Mouse (Mus musculus) stomach, embryonic 16.5 days (tissue): ENCODE measurements around the gene Srgap1. TPM values are rescaled to one million over a fixed set of nuclear protein-coding genes. Genes with fewer than 3 reads are reported as not detected.
A peak's percentile ranks its signal among the peaks of the same experiment; 100 is the strongest.

Experiments
- ATAC-seq: fragments of 200-750 bp; cut with Nextera tagmentation; 2 replicates; pipeline ENCODE4 v1.8.0; 2017; ENCODE audit warnings: moderate number of reproducible peaks, moderate TSS enrichment; ENCODE audit not compliant: insufficient read depth, low FRiP score
- H3K27ac ChIP-seq: fragments of 300-500 bp; sonication (generic); 2 replicates; pipeline ENCODE4 v1.5.1; 2014; ENCODE audit warnings: low read length
- H3K27me3 ChIP-seq: fragments of 300-500 bp; sonication (generic); 2 replicates; pipeline ENCODE4 v1.6.1; 2014; ENCODE audit warnings: low read length, control low read depth, mixed read lengths; ENCODE audit not compliant: control insufficient read depth, insufficient read depth
- H3K36me3 ChIP-seq: fragments of 300-500 bp; sonication (generic); 2 replicates; pipeline ENCODE4 v1.6.1; 2014; ENCODE audit warnings: low read length; ENCODE audit not compliant: control insufficient read depth, insufficient read depth
- H3K4me1 ChIP-seq: fragments of 300-500 bp; sonication (generic); 2 replicates; pipeline ENCODE4 v1.6.1; 2014; ENCODE audit warnings: low read length, control low read depth, mixed read lengths; ENCODE audit not compliant: control insufficient read depth, insufficient read depth
- H3K4me2 ChIP-seq: fragments of 300-500 bp; sonication (generic); 2 replicates; pipeline ENCODE4 v1.6.1; 2014; ENCODE audit warnings: low read depth, low read length, mixed read lengths
- H3K4me3 ChIP-seq: fragments of 300-500 bp; sonication (generic); replicated peaks from 2 replicates; pipeline ENCODE4 v1.5.1; 2014; ENCODE audit warnings: mild to moderate bottlenecking, low read length
- H3K9ac ChIP-seq: fragments of 300-500 bp; sonication (generic); 2 replicates; pipeline ENCODE4 v1.6.1; 2014; ENCODE audit warnings: low read length
- H3K9me3 ChIP-seq: fragments of 300-500 bp; sonication (generic); replicated peaks from 2 replicates; pipeline ENCODE4 v1.6.1; 2016; ENCODE audit warnings: low read length, control low read depth; ENCODE audit not compliant: control insufficient read depth
- WGBS: fragments of 180-500 bp; shearing (Covaris S2); extraction: QIAGEN DNeasy Blood & Tissue Kit; methylation state at CpG from one replicate; pipeline ENCODE4 v1.1.7; 2014; 5-methylcytosine and 5-hydroxymethylcytosine counted together
- polyA plus RNA-seq: library from polyadenylated mRNA; unstranded; fragments of >200 nt; fragmentation: Nextera tagmentation; extraction: Ambion mirVana; gene quantifications from 2 replicates; pipeline ENCODE4 v1.2.1, GENCODE M21; 2015

Gene Srgap1
- polyA plus RNA-seq, 1 experiment from 2014 or later: 5.6 TPM

DNA sequence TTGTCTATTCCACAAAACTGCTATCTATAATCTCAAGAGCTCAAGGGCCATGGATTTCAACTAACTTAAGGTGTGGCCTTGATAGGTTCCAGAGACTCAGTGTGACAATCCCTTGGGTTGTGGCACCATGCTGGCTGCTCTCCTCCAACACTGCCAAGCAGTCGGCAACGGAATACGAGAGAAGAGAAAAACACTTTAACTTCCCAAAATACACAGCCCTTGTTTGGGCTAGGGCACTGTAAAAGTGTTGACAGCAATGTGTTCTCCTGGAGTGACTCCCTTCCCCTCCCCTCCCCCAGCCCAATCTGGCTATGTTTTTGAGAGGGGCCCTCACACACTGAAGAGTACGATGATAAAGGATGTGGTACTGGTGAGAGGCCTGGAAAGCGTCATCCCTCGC is 21.9 kb downstream of the Srgap1 start:
- peaks cover 8% of the 10 kb centered on the region; the same call in 1 of the 2 replicates for H3K9me3 ChIP-seq
- no peak overlapping the region for H3K9ac ChIP-seq
- WGBS: 77% methylated on average over 6 of the region's 6 CpGs
- ATAC-seq: no peak
- H3K4me1 ChIP-seq: 0 out of 2 replicates have a peak, but pooled peaks cover 4% of the 10 kb centered on the region
- H3K4me3 ChIP-seq: no peak overlapping the region
- H3K4me2 ChIP-seq: no peak overlapping the region
- peaks cover 4% of the 10 kb centered on the region for H3K36me3 ChIP-seq
- H3K27me3 ChIP-seq: no peaks in the 10 kb centered on the region
- no peak overlapping the region for H3K27ac ChIP-seq

DNA sequence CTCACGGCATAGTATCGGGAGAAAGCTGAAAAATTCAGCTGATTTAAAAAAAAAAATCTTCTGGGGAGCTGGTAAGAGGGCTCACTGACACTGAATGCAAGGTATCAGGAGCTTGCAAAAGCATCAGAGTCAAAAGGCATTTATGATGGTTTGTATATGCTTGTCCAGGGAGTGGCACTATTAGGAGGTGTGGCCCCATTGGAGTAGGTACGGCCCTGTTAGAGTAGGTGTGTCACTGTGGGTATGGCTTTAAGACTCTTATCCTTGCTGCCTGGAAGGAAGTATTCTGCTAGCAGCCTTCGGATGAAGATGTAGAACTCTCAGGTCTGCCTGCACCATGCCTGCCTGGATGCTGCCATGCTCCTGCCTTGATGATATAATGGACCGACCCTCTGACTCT is 26.2 kb downstream of the Srgap1 start:
- Histone ChIP-seq H3K9me3 (peaks cover 8% of the 10 kb centered on the region; the same call in 1 of the 2 replicates), H3K9ac (no peak overlapping the region), H3K36me3 (peaks cover 4% of the 10 kb centered on the region), H3K4me1 (peaks cover 27% of the 10 kb centered on the region), H3K27me3 (no peaks in the 10 kb centered on the region), H3K4me2 (no peak overlapping the region), H3K27ac (no peak overlapping the region), H3K4me3 (no peak overlapping the region)
- no peak for ATAC-seq
- WGBS: 82% methylated on average over 5 of the region's 5 CpGs

DNA sequence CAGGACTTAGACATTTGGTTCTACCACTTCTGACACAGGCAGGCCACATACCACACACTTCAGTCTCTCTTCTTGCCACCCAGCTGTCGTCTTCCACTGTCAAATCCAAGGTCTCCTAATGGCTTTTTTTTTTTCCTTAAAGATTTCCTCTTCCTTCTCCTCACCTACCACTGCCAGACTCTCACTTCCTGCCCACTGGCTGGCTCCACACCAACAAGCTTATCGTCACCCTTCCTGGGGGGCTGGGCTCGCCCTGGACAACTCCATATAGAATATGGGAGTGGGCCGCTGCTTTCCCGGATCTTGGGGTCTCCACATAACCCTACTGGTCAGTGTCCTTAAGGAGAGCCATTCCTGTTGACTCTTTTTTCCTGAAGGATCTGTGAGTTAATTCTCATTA is 26.9 kb downstream of the Srgap1 start:
- H3K4me1 ChIP-seq: peaks cover 27% of the 10 kb centered on the region
- peaks cover 4% of the 10 kb centered on the region for H3K36me3 ChIP-seq
- ATAC-seq: no peak
- no peak overlapping the region for H3K4me2 ChIP-seq
- no peak overlapping the region for H3K9ac ChIP-seq
- 71% methylated on average over 5 of the region's 5 CpGs for WGBS
- H3K27me3 ChIP-seq: no peaks in the 10 kb centered on the region
- H3K27ac ChIP-seq: no peak overlapping the region
- H3K4me3 ChIP-seq: no peak overlapping the region
- peaks cover 8% of the 10 kb centered on the region; the same call in 1 of the 2 replicates for H3K9me3 ChIP-seq

DNA sequence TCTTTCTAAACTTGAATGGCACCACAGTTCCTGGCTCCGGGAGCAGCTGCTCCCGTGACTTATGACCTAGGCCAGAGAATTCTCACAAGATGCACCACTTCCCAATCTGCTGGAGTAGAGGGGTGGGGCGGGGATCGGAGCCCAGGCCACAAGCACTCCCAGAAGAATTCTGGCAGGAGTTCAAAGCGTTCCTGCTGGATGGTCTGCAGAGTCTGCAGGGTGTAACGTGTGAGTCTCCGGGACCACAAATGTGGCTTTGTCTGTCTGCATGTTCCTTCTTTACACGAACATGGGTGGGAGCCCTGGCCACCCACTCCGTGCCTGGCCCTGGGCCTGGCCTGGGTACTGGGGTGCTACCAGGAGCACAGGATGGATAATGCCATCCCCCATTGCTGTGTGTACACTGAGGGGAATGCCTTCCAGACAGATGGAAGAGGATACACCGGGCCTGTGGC is 28.5 kb downstream of the Srgap1 start:
- 27% methylated on average over 10 of the region's 10 CpGs for WGBS
- Histone ChIP-seq H3K27ac (no peak overlapping the region), H3K4me3 (no peak overlapping the region), H3K4me2 (peak overlapping the region; percentile 2; the same call in 1 of the 2 replicates), H3K36me3 (no peaks in the 10 kb centered on the region), H3K4me1 (peaks cover 29% of the 10 kb centered on the region), H3K9me3 (no peaks in the 10 kb centered on the region), H3K27me3 (no peaks in the 10 kb centered on the region), H3K9ac (peak overlapping the region; percentile 40; the same call in 1 of the 2 replicates)
- ATAC-seq: peak; percentile 70; the same call in 1 of the 2 replicates

DNA sequence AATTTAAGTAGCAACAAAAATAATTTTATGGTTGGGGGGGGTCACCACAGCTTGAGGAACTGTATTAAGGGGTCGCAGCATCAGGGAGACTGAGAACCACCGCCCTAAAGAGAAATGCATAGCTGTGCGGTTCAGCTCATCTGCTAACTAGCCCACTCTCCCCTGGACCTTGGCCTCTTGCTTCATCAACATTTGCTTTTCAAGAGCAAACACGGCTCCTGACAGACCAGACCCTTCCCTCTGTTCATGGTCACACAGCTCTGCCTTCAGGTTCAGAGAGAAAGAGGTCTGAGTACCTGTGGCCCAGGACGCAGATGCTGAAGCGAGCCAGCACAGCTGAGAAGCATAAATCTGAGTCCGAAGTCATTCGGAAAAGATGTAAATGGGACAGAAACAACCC is 29.4 kb downstream of the Srgap1 start:
- no peaks in the 10 kb centered on the region for H3K27me3 ChIP-seq
- no peak overlapping the region for H3K4me3 ChIP-seq
- 65% methylated on average over 8 of the region's 8 CpGs for WGBS
- H3K9me3 ChIP-seq: no peaks in the 10 kb centered on the region
- H3K36me3 ChIP-seq: no peaks in the 10 kb centered on the region
- H3K9ac ChIP-seq: no peak overlapping the region
- no peak overlapping the region for H3K27ac ChIP-seq
- peak overlapping the region; percentile 2; the same call in 1 of the 2 replicates for H3K4me2 ChIP-seq
- 0 out of 2 replicates have a peak, but pooled peaks have one; percentile 39 for ATAC-seq
- peaks cover 29% of the 10 kb centered on the region for H3K4me1 ChIP-seq

DNA sequence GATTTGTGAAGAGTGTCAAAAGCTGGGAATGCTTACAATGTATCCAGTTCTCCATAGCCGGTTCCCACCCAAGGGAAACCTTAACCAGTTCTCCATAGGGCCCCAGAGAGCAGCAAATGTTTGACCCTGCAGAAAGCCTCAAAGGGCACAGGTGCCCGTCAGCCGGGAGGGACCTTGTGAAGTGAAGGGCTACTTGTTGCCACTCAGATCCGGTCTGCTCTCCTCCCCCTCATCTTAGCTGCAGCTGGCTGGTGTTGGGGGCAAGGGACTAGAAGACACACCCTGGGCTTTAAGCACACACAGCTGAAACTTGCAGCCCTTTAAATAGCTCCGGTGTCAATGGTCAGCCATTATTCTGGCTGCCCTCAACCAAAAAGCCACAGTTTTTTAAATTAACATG is 30.1 kb downstream of the Srgap1 start:
- peaks cover 29% of the 10 kb centered on the region for H3K4me1 ChIP-seq
- ATAC-seq: no peak
- no peak overlapping the region for H3K27ac ChIP-seq
- H3K4me3 ChIP-seq: no peak overlapping the region
- no peaks in the 10 kb centered on the region for H3K36me3 ChIP-seq
- H3K4me2 ChIP-seq: no peak overlapping the region
- 38% methylated on average over 5 of the region's 5 CpGs for WGBS
- no peak overlapping the region for H3K9ac ChIP-seq
- no peaks in the 10 kb centered on the region for H3K27me3 ChIP-seq
- no peaks in the 10 kb centered on the region for H3K9me3 ChIP-seq

DNA sequence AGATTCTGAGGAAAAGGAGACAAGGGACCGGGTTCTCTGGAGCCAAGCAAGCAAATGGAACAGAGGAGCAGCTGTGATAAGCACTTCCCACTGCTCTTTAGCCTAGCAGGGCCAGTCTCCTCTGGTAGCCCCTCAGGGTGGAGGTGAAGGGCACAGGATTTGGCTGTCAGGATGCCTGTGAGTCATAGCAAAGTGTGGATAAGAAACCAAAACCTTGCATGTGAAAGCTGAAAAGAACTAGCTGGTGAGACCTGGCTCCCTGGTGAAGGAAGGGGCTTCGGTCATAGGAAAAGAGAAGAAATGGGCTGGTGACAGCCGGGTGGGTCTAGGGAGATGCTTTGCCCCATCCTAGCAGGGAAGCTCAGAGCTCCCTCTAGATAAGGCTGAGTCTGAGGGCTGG is 30.5 kb downstream of the Srgap1 start:
- no peaks in the 10 kb centered on the region for H3K36me3 ChIP-seq
- no peaks in the 10 kb centered on the region for H3K27me3 ChIP-seq
- peaks cover 29% of the 10 kb centered on the region for H3K4me1 ChIP-seq
- no peak overlapping the region for H3K4me2 ChIP-seq
- H3K27ac ChIP-seq: no peak overlapping the region
- H3K9ac ChIP-seq: no peak overlapping the region
- no peak for ATAC-seq
- H3K9me3 ChIP-seq: no peaks in the 10 kb centered on the region
- WGBS: 78% methylated on average over 3 of the region's 3 CpGs
- no peak overlapping the region for H3K4me3 ChIP-seq

DNA sequence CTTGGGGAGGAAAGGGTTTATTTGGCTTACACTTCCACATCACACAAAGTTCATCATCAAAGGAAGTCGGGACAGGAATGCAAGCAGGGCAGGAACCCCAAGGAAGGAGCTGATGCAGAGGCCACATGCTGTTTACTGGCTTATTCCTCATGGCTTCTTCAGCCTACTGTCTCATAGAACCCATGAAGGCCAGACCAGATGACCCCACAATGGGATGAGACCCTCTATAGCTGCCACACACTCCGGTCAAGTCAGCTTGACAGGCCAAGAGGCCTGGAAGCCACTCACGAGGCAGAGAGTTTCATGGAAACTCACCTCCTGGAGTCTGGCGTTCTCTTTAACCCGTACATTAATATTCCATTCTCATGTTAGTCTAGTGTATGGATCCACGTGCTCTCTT is 34.8 kb downstream of the Srgap1 start:
- H3K4me1 ChIP-seq: peaks cover 23% of the 10 kb centered on the region
- WGBS: 81% methylated on average over 6 of the region's 6 CpGs
- no peaks in the 10 kb centered on the region for H3K36me3 ChIP-seq

DNA sequence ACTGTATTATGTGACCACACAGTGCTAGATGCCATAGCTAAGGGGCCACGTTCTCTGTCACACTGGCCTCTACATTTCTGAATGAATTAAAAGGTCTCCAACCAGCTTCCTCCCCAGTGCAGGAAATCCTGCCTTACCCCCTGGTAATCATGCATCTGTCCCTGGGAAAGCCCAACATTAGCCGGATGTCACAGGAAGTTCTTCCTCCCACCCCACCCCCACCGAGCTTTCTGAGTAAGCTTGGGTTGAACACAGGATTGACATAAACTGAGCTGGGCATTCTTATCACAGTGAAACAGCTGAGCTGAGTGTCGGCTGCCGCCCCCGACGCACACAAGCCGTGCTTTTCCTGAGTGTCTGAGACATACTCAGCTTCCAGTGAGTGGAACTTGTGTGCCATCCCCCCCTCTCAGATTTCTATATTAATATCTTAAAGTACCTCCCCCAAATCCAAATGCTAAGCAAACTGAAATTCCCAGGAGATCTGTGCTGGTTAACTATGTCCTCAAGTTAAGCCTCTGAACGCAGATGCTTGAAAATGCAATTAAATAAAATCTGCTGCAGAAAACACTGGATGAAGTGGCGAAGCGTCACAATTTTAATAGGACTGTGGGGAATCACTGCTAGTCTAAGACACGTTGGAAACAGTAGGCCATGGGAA is 38.3 kb downstream of the Srgap1 start:
- H3K4me1 ChIP-seq: peaks cover 29% of the 10 kb centered on the region
- H3K4me3 ChIP-seq: no peak overlapping the region
- ATAC-seq: peak; percentile 35; the same call in 1 of the 2 replicates
- no peaks in the 10 kb centered on the region for H3K9me3 ChIP-seq
- H3K4me2 ChIP-seq: peak overlapping the region; percentile 29; the same call in 1 of the 2 replicates
- WGBS: 28% methylated on average over 12 of the region's 12 CpGs
- H3K27ac ChIP-seq: peak overlapping the region; percentile 39
- H3K9ac ChIP-seq: peak overlapping the region; percentile 46; the same call in 1 of the 2 replicates
- no peaks in the 10 kb centered on the region for H3K36me3 ChIP-seq
- no peaks in the 10 kb centered on the region for H3K27me3 ChIP-seq

More for the DNA sequence above, 34.8 kb downstream of the Srgap1 start:
- no peaks in the 10 kb centered on the region for H3K27me3 ChIP-seq
- no peak for ATAC-seq
- no peak overlapping the region for H3K4me3 ChIP-seq
- H3K4me2 ChIP-seq: no peak overlapping the region
- H3K9ac ChIP-seq: no peak overlapping the region
- H3K27ac ChIP-seq: no peak overlapping the region
- no peaks in the 10 kb centered on the region for H3K9me3 ChIP-seq
